Mouse (Mus musculus): ENCODE results near the gene Mex3a. TPM values are rescaled to one million over a fixed set of nuclear protein-coding genes. Genes with fewer than 3 reads are reported as not detected.

Gene Mex3a
- polyA plus RNA-seq, 1 experiment from 2014 or later = 12.5 TPM

DNA sequence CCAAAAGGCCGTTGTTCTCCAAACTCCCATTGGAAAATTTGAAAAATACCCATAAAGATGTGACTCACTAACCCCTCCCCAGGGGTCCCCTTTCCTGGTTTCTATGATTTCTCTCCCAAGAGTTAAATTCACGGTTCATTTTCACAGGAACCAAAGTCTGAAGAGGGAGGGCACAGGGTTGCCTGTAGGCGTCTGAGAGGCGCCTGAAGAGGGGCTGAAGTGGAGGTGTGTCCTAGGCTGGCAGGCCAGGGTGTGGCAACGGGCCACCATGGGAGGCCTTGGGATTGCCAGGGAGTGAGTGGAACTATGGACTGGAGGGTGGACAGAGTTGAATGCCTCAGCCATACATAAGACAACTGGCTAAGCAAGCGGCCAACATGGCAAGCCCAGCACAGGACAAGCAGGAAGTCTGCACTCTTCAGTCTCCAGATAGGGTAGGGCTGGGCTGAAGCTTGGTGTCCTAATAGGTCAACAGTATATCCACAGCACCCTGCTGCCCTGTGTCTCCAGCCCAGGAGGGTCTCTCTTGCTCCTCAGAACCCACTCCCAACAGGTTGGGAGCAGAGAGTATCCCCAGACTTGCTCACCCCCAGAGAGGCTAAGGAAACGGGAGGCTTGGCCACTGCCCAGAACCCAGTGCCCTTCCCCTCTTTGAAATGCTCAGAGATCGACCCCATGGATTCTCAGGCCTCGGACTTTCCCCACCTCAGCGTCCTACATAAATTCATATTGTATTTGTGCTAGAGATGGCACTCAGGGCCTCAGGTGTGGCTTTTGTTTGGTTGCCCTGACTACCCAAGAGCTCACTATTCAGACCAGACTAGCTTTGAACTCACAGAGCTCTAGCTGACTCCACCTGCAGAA is 17.7 kb upstream of the Mex3a start:
- no peak overlapping the region for H3K4me3 ChIP-seq (replicated peaks; ENCODE audit: low read depth, low read length)
- no peak overlapping the region for H3K27ac ChIP-seq
- H3K4me2 ChIP-seq (ENCODE audit: low read length) = no peak overlapping the region
- WGBS = 75% methylated on average over 10 of the region's 10 CpGs
- H3K4me1 ChIP-seq (replicated peaks; ENCODE audit: insufficient read depth, low read length) = peaks cover 20% of the 10 kb centered on the region
- H3K9me3 ChIP-seq (replicated peaks; ENCODE audit: low read length) = no peaks in the 10 kb centered on the region
- DNase-seq (ENCODE audit: low spot score) = no peak
- no peak overlapping the region for H3K9ac ChIP-seq (ENCODE audit: low read depth, low read length)
- no peaks in the 10 kb centered on the region for H3K27me3 ChIP-seq (ENCODE audit: insufficient read depth, low read length)
- no peak for ATAC-seq (replicated peaks; ENCODE audit: low FRiP score, low read depth)
- TF ChIP-seq CTCF (IDR thresholded peaks at IDR 0.05; ENCODE audit: low read depth) = no peak
- H3K36me3 ChIP-seq (ENCODE audit: insufficient read depth, low read length) = no peaks in the 10 kb centered on the region

DNA sequence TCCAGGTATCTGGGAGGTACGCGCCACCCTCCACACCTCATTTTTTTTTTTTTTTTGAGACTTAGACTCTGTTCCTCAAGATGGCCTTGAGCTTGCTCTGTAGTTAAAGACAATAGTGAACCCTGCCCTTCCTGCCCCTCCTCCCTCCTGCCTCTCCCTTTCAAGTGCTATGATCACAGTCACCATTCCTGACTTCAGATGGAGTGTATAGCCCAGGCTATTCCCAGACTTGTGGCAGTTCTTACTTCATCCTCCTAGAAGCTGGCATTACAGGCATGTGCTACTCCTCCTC is 17.2 kb upstream of the Mex3a start:
- WGBS = 100% methylated on average over 2 of the region's 2 CpGs

DNA sequence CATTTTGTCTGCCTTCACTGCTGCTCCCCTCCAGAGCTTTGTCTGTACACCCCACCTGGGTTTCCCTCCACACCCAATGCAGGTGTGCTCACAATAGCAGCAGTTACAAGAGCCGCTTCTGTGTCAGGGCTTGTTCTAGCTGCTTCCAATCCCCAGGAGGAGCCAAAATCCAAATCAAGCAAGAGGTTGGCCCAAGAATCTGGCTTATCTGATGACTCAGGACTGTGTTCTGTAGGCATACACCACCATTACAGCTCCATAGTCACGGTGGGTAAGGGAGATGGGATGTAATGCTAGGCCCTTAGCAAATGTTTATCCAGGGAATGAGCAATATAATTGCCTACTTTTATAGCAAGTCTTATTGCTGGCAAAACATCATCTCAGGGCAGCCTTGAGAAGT is 15.8 kb upstream of the Mex3a start:
- Histone ChIP-seq H3K4me3 (replicated peaks; ENCODE audit: low read depth, low read length) (no peak overlapping the region), H3K4me1 (replicated peaks; ENCODE audit: insufficient read depth, low read length) (peaks cover 11% of the 10 kb centered on the region; the same call in 1 of the 2 replicates), H3K9ac (ENCODE audit: low read depth, low read length) (no peak overlapping the region), H3K36me3 (ENCODE audit: insufficient read depth, low read length) (no peaks in the 10 kb centered on the region), H3K27me3 (ENCODE audit: insufficient read depth, low read length) (no peaks in the 10 kb centered on the region), H3K4me2 (ENCODE audit: low read length) (no peak overlapping the region), H3K9me3 (replicated peaks; ENCODE audit: low read length) (no peaks in the 10 kb centered on the region), H3K27ac (no peak overlapping the region)
- DNase-seq (ENCODE audit: low spot score) (no peak), ATAC-seq (replicated peaks; ENCODE audit: low FRiP score, low read depth) (no peak)
- TF ChIP-seq CTCF (IDR thresholded peaks at IDR 0.05; ENCODE audit: low read depth) = no peak
- 70% methylated on average over 2 of the region's 2 CpGs for WGBS

More for the DNA sequence above, 17.2 kb upstream of the Mex3a start:
- Histone ChIP-seq H3K36me3 (ENCODE audit: insufficient read depth, low read length) (no peaks in the 10 kb centered on the region), H3K9ac (ENCODE audit: low read depth, low read length) (no peak overlapping the region), H3K9me3 (replicated peaks; ENCODE audit: low read length) (no peaks in the 10 kb centered on the region), H3K4me1 (replicated peaks; ENCODE audit: insufficient read depth, low read length) (peaks cover 20% of the 10 kb centered on the region; the same call in 1 of the 2 replicates), H3K4me3 (replicated peaks; ENCODE audit: low read depth, low read length) (no peak overlapping the region), H3K4me2 (ENCODE audit: low read length) (no peak overlapping the region), H3K27me3 (ENCODE audit: insufficient read depth, low read length) (no peaks in the 10 kb centered on the region), H3K27ac (no peak overlapping the region)
- ATAC-seq (replicated peaks; ENCODE audit: low FRiP score, low read depth) = no peak
- DNase-seq (ENCODE audit: low spot score) = no peak
- TF ChIP-seq CTCF (IDR thresholded peaks at IDR 0.05; ENCODE audit: low read depth) = no peak

DNA sequence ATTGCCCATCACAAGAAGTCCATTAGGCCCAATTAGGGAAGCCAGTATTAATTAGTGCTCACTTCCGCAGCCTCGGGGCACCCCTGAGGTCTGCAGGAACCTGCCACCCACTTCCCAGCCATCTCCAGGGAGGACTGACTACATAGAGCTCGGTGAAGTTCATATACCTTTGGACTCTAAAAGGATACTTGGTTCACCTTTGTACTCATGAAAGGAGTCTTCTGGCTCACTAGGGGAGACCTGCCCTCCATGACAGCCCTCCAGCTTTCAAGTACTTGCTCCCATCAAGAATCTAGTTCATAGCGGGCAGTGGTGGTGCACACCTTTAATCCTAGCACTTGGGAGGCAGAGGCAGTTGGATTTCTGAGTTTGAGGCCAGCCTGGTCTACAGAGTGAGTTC is 13.8 kb upstream of the Mex3a start:
- H3K9ac ChIP-seq (ENCODE audit: low read depth, low read length) = no peak overlapping the region
- no peak for TF ChIP-seq CTCF (IDR thresholded peaks at IDR 0.05; ENCODE audit: low read depth)
- no peaks in the 10 kb centered on the region for H3K9me3 ChIP-seq (replicated peaks; ENCODE audit: low read length)
- H3K4me3 ChIP-seq (replicated peaks; ENCODE audit: low read depth, low read length) = no peak overlapping the region
- H3K4me2 ChIP-seq (ENCODE audit: low read length) = no peak overlapping the region
- no peak overlapping the region for H3K27ac ChIP-seq
- ATAC-seq (replicated peaks; ENCODE audit: low FRiP score, low read depth) (no peak), DNase-seq (ENCODE audit: low spot score) (no peak)
- 69% methylated on average over 4 of the region's 4 CpGs for WGBS
- H3K4me1 ChIP-seq (replicated peaks; ENCODE audit: insufficient read depth, low read length) = no peaks in the 10 kb centered on the region
- H3K27me3 ChIP-seq (ENCODE audit: insufficient read depth, low read length) = no peaks in the 10 kb centered on the region
- H3K36me3 ChIP-seq (ENCODE audit: insufficient read depth, low read length) = no peaks in the 10 kb centered on the region

DNA sequence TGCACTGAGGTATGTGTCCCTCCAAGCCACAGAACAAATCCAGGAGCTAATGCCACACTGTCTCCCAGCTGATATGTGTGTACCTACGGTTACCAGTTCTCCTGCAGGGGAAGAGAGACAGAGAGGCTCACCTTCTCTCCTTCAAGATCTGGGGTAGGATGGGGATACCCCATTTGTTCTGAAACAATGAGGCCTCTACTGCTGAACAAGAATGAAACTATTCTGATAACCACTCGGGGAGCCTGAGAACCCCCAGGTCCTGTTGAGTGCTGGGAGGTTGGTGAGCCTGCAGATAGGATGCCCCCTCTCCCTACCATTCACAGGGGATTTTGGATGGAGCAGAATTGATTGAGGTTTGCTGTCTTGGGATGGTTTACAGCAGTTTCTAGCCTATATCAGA is 12.1 kb upstream of the Mex3a start:
- DNase-seq (ENCODE audit: low spot score) (no peak), ATAC-seq (replicated peaks; ENCODE audit: low FRiP score, low read depth) (no peak)
- Histone ChIP-seq H3K27me3 (ENCODE audit: insufficient read depth, low read length) (no peaks in the 10 kb centered on the region), H3K36me3 (ENCODE audit: insufficient read depth, low read length) (no peaks in the 10 kb centered on the region), H3K9me3 (replicated peaks; ENCODE audit: low read length) (no peaks in the 10 kb centered on the region), H3K27ac (no peak overlapping the region), H3K4me2 (ENCODE audit: low read length) (no peak overlapping the region), H3K9ac (ENCODE audit: low read depth, low read length) (no peak overlapping the region), H3K4me1 (replicated peaks; ENCODE audit: insufficient read depth, low read length) (no peaks in the 10 kb centered on the region), H3K4me3 (replicated peaks; ENCODE audit: low read depth, low read length) (no peak overlapping the region)
- 74% methylated on average over 2 of the region's 2 CpGs for WGBS
- TF ChIP-seq CTCF (IDR thresholded peaks at IDR 0.05; ENCODE audit: low read depth) = no peak

DNA sequence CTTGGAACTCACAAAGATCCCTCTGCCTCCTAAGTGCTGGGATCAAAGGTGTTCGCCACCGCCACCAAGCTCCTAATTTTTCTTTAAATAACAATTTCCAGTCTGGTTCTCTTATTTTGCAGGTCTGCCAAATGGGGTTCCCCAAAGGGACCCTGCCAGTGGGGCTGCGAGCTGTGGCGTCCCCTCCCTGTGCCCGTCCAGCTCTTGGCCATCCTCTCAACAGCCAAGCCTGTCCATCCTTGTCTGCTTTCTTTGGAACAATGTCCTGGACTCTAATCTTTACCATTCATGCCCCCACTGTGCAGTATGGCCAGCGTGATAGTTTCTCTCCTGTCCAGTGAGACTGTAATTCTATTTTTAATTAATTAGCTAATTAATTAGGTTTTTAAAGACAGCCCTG is 11.0 kb upstream of the Mex3a start:
- H3K4me1 ChIP-seq (replicated peaks; ENCODE audit: insufficient read depth, low read length) = no peaks in the 10 kb centered on the region
- no peak overlapping the region for H3K27ac ChIP-seq
- no peak overlapping the region for H3K9ac ChIP-seq (ENCODE audit: low read depth, low read length)
- H3K4me3 ChIP-seq (replicated peaks; ENCODE audit: low read depth, low read length) = no peak overlapping the region
- ATAC-seq (replicated peaks; ENCODE audit: low FRiP score, low read depth) (no peak), DNase-seq (ENCODE audit: low spot score) (no peak)
- no peak overlapping the region for H3K4me2 ChIP-seq (ENCODE audit: low read length)
- no peak for TF ChIP-seq CTCF (IDR thresholded peaks at IDR 0.05; ENCODE audit: low read depth)
- WGBS = 91% methylated on average over 6 of the region's 6 CpGs
- H3K36me3 ChIP-seq (ENCODE audit: insufficient read depth, low read length) = no peaks in the 10 kb centered on the region
- H3K9me3 ChIP-seq (replicated peaks; ENCODE audit: low read length) = no peaks in the 10 kb centered on the region
- H3K27me3 ChIP-seq (ENCODE audit: insufficient read depth, low read length) = no peaks in the 10 kb centered on the region

All from kidney, postnatal 0 days (tissue).